Mouse (Mus musculus): ENCODE data around the gene Ndrg3.

DNA sequence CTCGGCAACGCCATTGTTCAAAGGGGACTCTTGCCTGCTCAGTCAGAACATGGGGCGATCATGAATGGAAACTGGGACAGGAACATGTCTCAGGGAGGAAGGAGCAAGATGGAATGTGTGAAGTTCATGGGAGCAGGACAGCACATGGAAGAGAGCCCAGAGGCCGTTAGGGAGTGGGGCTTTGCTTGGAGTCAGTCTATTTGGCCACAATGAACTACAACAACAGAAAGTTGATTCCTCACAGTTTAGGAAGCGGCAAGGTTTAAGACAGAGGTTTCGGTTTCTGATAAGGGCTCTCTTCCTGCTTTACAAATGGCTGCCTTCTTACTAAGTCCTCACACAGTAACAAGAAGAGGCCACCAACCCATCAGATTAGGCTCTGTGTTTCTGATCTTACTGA, 24.5 kb downstream of the Ndrg3 start:
- TF ChIP-seq CTCF (IDR thresholded peaks at IDR 0.05; ENCODE audit: borderline replicate concordance, control insufficient read depth, extremely low read depth, insufficient read depth, low read length, poor library complexity) (no peak), POLR2A (IDR thresholded peaks at IDR 0.05; ENCODE audit: control insufficient read depth, extremely low read depth, insufficient read depth, low read length, poor library complexity) (no peak)

Measured in thymus, adult 2 months (tissue).